Mouse (Mus musculus): ENCODE measurements at regions not wholly inside any gene's neighbourhood (a gene's known extent, or its start where the extent isn't known, plus 50 kb on each side); places are given as distances from the start of the nearest gene placed in this dataset.

- DNase-seq (ENCODE audit: low spot score): peak; percentile 45
Measured at GRCm38 (mm10) chr6:78899952-78900351, 431.3 kb upstream of the Reg3g start.

- no peak for DNase-seq (ENCODE audit: low spot score)
Measured at GRCm38 (mm10) chr6:78892730-78893129, 424.1 kb upstream of the Reg3g start.

DNA sequence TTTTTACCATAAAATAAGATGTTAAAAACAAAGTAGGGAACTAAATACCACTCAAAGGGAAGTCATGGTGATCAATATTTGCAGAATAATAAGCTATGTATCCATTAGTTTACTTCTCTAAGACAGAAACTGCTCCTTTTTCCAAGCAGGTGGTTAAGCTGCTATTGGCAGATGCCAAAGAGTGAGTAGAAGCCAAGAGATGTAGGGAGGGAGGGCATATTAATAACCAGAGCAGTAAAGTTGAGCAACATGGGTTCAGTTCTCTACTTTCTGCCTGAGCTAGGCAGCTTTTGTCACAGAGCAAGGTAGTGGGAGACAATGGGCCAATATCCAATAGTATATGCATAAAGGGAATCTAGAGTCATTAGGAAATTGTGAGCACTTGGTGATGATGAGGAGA lies 394.4 kb upstream of the Reg3g start:
- peak; percentile 19 for DNase-seq (ENCODE audit: low spot score)

DNA sequence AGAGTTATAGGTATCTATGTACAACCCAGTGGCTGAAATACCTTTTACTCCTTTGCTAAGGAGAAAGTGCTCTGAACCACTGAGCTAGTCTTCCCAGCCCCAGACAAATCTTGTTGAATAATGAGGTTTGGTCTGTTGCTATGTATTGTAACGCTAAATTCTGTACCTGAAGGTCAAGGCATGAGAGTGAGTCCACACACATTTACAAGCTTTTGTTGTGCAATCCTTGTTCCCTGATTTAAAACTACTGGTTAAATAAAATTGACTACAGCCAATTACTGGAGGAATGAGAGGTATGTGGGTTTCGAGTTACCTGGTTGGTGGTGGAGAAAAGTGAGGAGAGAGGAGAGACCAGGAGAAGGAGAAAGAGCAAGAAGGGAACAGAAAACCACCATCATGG lies 372.6 kb upstream of the Reg3g start:
- DNase-seq (ENCODE audit: low spot score): no peak

GRCm38 (mm10) chr6:78825901-78826629 lies 357.4 kb upstream of the Reg3g start:
- no peak for DNase-seq (ENCODE audit: low spot score)

DNA sequence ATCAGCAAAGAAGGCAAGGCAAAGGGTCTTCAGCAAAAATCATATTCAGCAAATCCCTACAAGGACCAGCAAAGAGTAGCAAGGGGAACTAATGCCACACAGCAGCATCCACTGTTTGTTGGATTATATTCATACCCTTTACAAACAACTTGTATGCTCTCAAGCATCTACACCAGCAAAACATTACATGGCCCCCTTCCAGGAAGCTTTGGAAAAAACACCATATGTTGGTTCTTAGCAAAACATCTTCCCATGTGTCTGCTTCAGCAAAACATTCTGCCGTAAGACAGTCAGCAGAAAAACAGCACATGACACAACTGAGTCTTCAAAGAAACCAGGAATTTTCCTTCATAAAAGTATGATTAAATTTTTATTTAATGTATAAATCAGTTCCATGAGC lies 352.6 kb upstream of the Reg3g start:
- no peak for DNase-seq (ENCODE audit: low spot score)

DNA sequence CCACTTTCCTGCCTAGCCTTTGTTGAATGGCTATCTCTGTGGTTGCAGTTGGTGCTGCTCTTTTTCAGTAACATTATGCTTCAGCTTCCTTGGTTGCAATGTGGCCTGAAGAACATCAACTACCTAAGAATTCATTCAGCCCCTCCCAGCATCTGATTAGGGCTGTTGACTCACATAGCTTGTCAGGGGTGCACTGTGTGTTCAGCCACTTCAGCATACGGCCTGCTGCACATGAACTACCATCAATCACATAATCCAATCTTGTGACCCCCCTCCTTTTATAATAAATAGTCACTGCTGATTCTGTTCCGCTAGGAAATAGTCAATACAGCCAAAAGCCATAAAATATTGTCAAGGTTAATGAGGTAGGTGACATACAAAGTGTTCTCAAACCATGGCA lies 328.3 kb upstream of the Reg3g start:
- DNase-seq (ENCODE audit: low spot score): no peak

DNA sequence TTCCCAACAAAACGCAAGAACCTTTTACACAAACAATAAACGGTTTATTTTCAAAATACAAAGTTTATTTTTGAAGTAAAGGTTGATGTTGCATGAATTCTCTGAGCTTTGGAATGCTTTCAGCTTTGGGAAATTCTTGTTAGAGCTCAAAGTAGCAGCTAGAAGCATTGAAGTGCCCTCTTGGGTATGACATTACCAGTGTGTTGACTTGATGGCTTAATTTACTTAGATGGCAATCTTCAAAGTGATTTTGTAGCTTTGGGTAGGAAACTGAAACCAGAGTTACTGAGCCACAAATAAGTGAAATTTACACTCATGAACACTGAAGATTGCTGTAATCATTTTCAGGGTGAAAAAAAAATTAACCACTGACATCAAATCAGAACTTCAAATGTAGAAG lies 320.3 kb upstream of the Reg3g start:
- no peak for DNase-seq (ENCODE audit: low spot score)

DNA sequence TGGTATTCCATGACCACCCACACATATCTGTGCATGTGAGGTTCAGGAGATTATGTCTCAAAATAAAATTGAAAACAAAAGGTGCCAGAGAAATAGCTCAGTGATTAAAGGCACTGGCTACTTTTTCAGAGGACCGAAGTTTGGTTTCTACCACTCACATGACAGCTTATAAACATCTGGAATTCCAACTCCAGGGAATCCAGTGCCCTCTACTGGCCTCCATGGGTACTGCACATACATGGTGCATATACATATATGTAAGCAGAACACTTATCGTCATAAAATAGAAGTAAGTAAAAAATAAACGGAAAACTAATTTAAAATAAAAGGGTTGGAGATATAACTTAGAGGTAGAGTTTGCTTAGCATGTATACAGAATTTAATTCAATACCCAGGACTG lies 288.9 kb upstream of the Reg3g start:
- no peak for DNase-seq (ENCODE audit: low spot score)

Measured in layer of hippocampus, adult 11-12 months (tissue).